Mouse (Mus musculus) embryo, embryonic 10.5 days (tissue): ENCODE results near the gene Col3a1.

Experiments
- DNase-seq: peaks from one replicate; pipeline ENCODE4 v3.0.0-alpha.2; 2015; ENCODE audit warnings: low spot score

The Col3a1 gene

GRCm38 (mm10) chr1:45311388-45311787 is at the start of gene Col3a1:
TSS of gene Col3a1 (plus strand) at chr1:45311538.
- peak; percentile 66 for DNase-seq

GRCm38 (mm10) chr1:45269421-45269820 is 41.9 kb upstream of the Col3a1 start:
- no peak for DNase-seq

- no peak for DNase-seq
Measured at GRCm38 (mm10) chr1:45276006-45276539, 35.3 kb upstream of the Col3a1 start.

GRCm38 (mm10) chr1:45287954-45288353 is 23.4 kb upstream of the Col3a1 start:
- DNase-seq: peak; percentile 65

- no peak for DNase-seq
Measured at GRCm38 (mm10) chr1:45290037-45290436, 21.3 kb upstream of the Col3a1 start.

- DNase-seq: no peak
Measured at GRCm38 (mm10) chr1:45299394-45300119, 11.8 kb upstream of the Col3a1 start.

GRCm38 (mm10) chr1:45304273-45304672 is 7.1 kb upstream of the Col3a1 start:
- no peak for DNase-seq

GRCm38 (mm10) chr1:45309015-45309414 is 2.3 kb upstream of the Col3a1 start:
- DNase-seq: no peak

GRCm38 (mm10) chr1:45311962-45312361 is 624 bp downstream of the Col3a1 start:
- DNase-seq: peak; percentile 35

- DNase-seq: peak; percentile 83
Measured at GRCm38 (mm10) chr1:45312870-45313269, 1.5 kb downstream of the Col3a1 start.

- DNase-seq: peak; percentile 82
Measured at GRCm38 (mm10) chr1:45313696-45314295, 2.5 kb downstream of the Col3a1 start.

GRCm38 (mm10) chr1:45315767-45316528 is 4.6 kb downstream of the Col3a1 start:
- peak; percentile 46 for DNase-seq

GRCm38 (mm10) chr1:45318241-45318640 is 6.9 kb downstream of the Col3a1 start:
- DNase-seq: no peak

GRCm38 (mm10) chr1:45320861-45321260 is 9.5 kb downstream of the Col3a1 start:
- no peak for DNase-seq

- no peak for DNase-seq
Measured at GRCm38 (mm10) chr1:45329149-45329548, 17.8 kb downstream of the Col3a1 start.

GRCm38 (mm10) chr1:45355944-45356343 is 44.6 kb downstream of the Col3a1 start:
- DNase-seq: peak; percentile 17

- DNase-seq: no peak
Measured at GRCm38 (mm10) chr1:45358020-45358419, 46.7 kb downstream of the Col3a1 start.

- DNase-seq: no peak
Measured at GRCm38 (mm10) chr1:45359147-45359546, 47.8 kb downstream of the Col3a1 start.

GRCm38 (mm10) chr1:45359673-45360072 is 48.3 kb downstream of the Col3a1 start:
- DNase-seq: no peak

- DNase-seq: no peak
Measured at GRCm38 (mm10) chr1:45363274-45363673, 51.9 kb downstream of the Col3a1 start.

- DNase-seq: no peak
Measured at GRCm38 (mm10) chr1:45365427-45365826, 54.1 kb downstream of the Col3a1 start.

- peak; percentile 29 for DNase-seq
Measured at GRCm38 (mm10) chr1:45379992-45380690, 68.8 kb downstream of the Col3a1 start.
